Mouse (Mus musculus) layer of hippocampus, adult 9-11 months (tissue): ENCODE measurements around the gene Zxdb.
"Not testable (repeated sequence)": the region's sequence is repeated elsewhere in the genome, so short reads cannot be mapped to it uniquely, and the experiment has no call there.

Experiments used
- DNase-seq: peaks from one replicate; pipeline ENCODE4 v3.0.0; 2022

The Zxdb gene

DNA sequence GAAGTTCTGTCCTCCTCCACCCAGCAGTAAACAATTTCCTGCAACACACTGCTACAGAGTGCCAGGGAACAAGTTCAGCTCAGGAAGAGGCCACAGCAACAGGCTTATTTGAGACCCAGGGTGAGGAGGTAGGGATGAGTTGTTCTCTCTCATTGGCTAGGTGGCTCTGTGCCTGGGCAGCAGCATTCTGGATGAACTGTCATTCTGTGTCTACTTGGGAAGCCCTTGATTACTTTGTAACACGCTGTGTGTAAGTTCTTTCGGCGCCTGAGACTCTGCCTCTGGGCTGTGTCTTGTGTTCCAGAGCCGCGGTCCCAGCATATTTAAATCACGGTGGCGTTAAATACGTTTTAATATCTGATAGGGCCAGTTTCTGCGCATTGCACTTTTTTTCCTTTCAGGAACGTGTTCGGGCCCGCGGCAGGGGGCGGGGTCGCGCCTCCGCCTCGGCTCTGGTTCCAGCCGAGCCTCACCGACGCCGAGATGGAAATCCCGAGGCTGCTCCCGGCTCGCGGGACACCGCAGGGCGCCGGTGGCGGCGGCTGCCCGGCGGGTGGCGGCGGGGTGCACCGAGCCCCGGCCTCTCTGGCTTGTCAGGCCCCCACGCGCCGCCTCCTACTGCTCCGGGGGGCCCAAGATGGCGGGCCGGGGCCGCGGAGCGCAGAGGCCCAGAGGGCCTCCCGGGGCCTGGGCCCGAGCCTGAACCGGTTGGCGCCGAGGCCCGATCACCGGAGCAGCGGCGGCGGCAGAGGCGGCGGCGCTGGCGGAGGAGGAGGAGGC is at the start of gene Zxdb:
Gene Zxdb (plus strand): TSS at position 378 of the 780 bp plus-strand sequence.
- DNase-seq: not testable (repeated sequence)

DNA sequence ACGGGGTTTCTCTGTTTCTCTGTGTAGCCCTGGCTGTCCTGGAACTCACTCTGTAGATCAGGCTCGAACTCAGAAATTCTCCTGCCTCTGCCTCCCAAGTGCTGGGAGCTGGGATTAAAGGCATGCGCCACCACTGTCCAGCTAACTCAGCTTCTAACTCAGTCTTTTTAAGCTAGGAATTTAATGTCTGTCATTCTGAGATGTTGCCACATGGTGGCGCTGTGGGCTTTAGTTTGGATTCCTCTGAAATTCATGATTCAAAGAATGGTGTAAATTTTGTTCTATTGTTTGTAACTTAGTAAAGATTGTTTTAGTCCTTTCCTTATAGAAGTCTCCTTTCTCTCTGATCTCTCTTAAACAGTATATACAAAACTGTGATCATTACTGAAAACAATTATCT is 49.4 kb upstream of the Zxdb start:
- DNase-seq: peak; percentile 16

DNA sequence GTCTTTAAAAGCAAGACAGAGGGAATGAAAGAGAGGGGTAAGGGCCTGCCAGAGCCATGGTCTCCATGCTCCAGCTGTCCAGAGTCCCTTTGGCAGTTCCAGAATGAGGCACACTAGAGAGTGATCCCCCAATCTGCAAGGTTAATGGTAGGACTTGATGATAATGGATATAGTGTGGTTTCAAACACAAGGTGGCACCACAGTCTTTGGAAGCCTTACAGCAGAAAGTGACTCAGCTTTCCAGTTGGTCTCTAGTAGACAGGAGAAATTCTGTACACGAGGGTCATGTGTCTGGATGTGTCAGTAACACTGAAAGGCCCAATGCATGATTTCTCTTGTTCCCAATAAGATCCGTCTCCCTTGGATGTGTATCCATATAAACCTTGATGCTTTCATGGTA is 42.8 kb upstream of the Zxdb start:
- DNase-seq: not testable (repeated sequence)

- not testable (repeated sequence) for DNase-seq
Measured at GRCm38 (mm10) chrX:94689593-94689992, 34.8 kb upstream of the Zxdb start.

DNA sequence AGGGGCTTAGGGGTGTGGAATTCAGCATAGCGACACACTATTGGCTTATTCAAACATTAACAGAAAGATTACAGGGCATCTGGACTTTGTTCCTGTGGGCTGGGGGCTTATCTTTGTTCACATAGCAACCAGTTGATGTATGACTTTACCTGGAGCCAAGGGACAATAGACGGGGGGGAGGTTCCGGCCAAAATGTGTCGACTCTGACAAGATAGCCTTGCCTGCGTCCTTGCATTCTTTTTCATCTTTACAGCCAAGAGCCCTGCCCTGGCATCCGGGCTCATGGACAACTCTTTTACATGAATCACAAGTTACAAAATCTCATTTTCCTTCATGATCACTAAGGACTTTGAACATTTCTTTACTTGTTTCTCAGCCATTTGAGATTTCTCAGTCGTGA is 17.7 kb upstream of the Zxdb start:
- DNase-seq: not testable (repeated sequence)

- not testable (repeated sequence) for DNase-seq
Measured at GRCm38 (mm10) chrX:94709752-94710151, 14.6 kb upstream of the Zxdb start.

GRCm38 (mm10) chrX:94724972-94725569 is 702 bp downstream of the Zxdb start:
- DNase-seq: not testable (repeated sequence)

DNA sequence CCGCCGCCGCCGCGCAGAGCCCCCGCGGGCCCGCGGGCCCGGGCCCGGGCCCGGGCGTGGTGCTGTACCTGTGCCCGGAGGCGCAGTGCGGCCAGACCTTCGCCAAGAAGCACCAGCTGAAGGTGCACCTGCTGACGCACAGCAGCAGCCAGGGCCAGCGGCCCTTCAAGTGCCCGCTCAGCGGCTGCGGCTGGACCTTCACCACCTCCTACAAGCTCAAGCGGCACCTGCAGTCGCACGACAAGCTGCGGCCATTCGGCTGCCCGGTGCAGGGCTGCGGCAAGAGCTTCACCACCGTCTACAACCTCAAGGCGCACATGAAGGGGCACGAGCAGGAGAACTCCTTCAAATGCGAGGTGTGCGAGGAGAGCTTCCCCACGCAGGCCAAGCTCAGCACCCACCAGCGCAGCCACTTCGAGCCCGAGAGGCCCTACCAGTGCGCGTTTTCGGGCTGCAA is 1.3 kb downstream of the Zxdb start:
- not testable (repeated sequence) for DNase-seq

DNA sequence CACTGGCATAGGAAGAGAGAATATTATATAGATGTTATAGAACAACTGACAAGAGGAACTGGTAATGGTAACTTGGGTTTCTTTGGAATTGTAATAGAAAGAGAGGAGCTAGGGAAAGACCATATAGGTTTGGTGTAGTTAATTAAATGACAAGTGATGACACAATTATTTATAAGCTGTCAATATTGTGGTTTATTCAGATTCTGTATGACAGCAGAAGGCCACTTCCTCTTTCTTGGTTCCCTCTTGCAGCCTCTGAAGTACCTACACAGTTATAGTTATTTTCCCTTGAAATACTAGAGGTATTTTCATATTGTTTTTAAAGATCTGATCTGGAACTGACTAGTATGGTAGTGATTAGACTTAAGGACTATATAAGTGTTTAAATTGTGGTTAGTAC is 7.2 kb downstream of the Zxdb start:
- no peak for DNase-seq

DNA sequence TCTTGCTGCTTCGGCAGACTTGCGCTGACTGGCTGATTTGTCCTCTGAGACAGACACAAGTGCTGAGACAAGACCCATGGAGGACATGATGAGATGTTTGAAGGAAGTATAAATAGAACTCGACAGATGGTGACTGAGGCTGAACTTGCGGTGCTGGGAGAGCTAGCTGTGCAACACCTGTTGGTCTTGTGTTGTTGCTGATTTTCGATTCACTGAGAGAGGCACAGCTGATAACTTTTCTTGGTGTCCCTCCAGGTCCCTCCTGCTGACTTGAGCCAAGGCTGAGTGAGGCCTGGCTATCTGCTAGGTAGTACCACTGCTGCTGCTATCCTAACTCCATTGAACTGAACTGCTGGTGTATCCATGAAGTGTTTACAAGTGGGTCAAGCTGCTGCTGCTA is 29.4 kb downstream of the Zxdb start:
- DNase-seq: peak; percentile 7

DNA sequence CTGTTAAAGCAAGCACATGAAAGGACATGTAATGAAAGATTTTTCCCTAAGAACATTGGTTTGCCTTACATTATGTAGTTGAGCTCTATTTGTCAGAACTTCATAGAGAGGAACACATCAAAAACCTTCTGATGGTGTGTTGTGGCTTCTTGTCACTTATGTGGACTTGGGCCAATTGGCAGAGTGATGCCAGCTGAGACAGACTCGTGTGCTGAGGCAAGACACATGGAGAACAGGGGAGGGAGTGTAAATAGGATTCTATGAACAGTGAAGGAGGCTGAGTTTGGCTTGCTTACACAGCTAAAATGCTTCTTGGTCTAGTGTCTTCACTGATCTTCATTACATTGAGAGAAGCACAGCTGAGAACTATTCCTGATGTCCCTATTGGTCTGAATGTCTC is 35.6 kb downstream of the Zxdb start:
- peak; percentile 2 for DNase-seq

GRCm38 (mm10) chrX:94773876-94774275 is 49.5 kb downstream of the Zxdb start:
- no peak for DNase-seq
